Mouse (Mus musculus): Measurements from ENCODE around the gene Tbx3.

Gene Tbx3

GRCm38 (mm10) chr5:119662326-119662725, 8.1 kb upstream of the Tbx3 start:
- DNase-seq: no peak

DNA sequence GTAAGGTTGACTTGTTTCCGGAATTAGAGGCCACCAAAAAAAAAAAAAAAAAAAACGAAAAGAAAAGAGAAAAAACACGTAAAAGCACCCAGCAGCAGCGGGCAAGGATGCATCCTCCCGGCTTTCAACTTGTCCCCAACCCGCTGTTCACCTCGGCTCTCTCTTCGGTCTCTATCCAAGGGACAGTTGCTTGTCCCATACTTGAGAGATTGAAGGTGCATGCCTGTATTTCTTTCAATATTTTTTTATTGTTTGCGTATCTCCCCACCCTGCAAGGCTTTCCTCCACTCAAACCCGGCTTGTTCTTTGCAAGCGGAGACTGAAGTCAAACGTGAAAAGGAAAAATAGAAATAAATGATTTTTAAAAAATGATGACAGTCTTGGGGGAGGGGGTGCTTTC, 7.7 kb upstream of the Tbx3 start:
- DNase-seq: no peak

- DNase-seq: no peak
Observed at GRCm38 (mm10) chr5:119663241-119663640, 7.2 kb upstream of the Tbx3 start.

DNA sequence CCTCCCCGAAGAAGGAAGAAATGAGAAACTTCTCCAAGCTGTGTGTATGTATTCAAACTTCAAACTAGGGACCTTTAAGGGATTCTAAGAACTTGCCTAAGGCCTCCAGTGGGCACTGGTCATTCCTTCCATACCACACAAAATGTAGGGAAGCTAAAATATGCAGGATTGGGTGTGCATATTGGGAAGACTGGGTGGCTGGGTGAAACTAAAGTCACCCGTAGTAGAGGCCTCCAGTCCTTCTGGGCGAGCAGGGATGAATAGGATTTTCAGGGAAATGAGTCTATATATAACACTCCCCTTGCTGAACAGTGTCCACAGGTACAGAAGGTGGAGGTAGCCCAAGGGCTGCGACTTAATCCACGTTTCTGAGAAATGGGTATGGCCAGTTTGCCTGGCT, 6.7 kb upstream of the Tbx3 start:
- DNase-seq: no peak

DNA sequence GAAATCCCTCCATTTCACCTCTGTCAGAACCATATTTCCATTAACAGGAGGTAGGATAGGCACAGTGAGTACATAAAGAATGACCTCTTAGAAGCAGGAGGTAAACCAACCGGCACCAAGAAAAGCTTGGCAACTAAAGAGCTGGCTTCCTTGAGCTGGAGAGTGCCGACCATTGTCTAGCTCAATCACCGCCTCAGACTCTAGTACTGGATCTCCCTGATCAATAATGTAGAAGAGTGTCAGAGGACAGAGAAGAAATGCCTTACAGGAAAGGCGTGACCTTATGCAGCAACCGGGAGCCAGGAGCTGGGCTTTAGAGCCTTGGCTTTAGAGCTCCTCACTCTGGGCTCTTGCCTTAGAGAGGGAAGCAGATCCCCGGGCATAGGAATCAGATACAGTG, 4.7 kb upstream of the Tbx3 start:
- DNase-seq: no peak

GRCm38 (mm10) chr5:119667356-119667940, 3.0 kb upstream of the Tbx3 start:
- DNase-seq: no peak

DNA sequence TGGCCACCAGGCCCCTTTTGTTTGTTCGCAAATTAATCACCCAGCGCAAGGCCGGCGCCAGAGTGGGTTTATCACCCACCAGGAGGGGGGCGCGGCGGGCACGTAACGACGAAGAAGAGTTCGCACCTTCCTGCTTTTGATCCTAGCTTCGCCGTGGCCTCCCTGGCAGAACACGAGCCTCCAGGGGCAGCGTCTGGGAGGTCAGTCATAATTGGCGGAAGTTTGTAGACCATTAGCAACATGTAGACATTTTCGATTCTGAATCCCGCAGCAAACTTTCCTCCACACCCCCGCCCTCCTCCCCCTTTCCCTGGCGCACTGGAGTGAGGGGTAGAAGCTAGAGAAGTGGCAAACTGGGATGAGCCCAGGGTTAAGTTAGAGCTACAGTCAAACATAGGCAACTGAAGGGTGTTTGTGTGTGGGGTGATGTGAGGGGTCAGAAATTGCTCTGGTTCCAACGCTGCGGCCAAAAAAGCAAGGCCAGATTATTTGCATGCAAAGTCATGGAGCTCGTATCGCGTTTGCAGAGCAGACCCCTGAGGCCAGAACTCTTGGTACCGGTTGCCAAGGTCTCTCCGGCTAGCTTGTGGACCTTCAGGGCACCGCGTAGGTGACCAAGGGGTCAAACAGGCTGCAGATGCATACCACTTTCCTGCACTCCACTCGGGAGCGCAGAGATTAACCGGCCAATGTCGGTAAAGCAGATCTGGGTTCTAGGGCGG, 2.1 kb upstream of the Tbx3 start:
- no peak for DNase-seq

GRCm38 (mm10) chr5:119668913-119669411, 1.5 kb upstream of the Tbx3 start:
- DNase-seq: no peak

DNA sequence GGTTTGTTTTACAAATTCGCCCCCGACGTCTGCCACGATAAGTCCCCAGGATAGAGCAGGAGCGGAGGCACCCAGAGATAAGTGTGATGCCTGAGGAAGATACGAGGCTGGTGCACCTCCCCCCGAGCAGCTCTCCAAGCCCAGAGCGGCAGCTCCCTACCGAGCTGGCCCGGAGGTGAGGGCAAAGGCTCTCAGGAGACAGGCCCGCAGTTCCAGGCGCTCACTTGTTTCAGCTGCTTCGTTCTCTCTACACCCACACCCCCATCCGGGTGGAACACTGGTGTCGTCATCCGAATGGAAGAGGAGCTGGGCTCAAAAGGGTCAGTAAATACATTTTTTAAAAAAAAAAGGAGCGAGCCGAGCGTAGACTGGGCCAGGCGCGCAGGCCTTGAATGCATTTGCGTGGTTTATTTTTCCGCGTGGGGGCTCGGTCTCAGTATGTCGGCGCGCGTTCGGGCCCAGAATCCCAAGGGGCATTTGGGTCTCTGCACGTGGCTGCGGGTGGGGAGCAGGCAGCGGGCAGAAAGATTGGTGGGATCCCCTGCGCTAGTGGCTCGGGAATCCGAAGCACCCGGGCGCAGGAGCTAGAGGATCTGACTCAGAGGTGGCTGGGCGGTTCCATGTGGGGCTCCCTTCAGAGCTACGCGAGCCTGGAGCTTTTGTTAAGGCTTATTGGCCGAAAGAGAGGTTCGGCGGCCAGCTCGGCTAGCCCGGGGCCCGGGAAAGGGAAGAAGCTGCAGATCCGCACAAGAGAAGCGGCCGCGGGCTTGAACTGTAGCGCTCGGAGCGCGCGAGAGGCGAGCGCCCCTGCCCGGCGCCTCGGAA, 516 bp upstream of the Tbx3 start:
- DNase-seq: peak; percentile 18 to 52

DNA sequence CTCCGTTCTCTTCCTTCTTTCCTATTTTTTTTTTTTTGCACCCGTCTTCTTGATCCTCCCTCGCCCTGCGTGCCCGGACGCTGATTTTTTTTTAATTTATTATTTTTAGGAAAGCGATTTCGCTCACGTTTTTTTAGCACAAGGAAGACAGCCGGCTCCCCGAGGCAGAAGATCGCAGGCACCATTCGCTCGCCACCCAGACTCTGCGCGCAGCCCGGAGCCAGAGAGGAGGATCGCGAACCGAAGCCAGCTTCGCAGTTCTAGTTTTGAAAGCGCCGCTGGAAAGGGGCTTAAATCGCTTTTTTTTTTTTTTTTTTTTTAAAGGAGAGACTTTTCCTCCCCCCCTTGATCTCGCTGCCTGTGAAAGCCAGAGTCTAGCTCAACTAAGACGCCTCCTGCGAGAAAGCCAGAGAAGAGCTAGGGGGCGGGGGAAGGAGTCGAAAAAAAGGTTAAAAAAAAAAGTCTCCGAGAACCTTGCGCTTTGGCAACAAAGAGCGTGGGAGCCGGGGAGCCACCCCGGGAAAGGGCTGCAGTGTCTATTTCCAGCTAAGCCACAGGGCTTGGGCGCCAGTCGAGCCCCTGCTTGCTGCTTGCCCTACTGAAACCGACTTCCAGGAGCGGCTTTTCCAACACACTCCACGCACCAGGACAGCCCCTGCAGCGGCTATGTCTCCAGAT, 794 bp downstream of the Tbx3 start:
- peak; percentile 13 to 49 for DNase-seq

DNA sequence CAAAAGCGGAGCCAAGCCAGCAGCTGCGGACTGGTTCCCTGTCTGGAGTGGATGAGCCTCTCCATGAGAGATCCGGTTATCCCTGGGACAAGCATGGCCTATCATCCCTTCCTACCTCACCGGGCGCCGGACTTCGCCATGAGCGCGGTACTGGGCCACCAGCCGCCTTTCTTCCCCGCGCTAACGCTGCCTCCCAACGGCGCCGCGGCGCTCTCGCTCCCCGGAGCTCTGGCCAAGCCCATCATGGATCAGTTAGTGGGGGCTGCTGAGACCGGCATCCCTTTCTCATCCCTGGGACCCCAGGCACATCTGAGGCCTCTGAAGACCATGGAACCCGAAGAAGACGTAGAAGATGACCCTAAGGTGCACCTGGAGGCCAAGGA, 1.5 kb downstream of the Tbx3 start:
- peak; percentile 13 to 52 for DNase-seq

DNA sequence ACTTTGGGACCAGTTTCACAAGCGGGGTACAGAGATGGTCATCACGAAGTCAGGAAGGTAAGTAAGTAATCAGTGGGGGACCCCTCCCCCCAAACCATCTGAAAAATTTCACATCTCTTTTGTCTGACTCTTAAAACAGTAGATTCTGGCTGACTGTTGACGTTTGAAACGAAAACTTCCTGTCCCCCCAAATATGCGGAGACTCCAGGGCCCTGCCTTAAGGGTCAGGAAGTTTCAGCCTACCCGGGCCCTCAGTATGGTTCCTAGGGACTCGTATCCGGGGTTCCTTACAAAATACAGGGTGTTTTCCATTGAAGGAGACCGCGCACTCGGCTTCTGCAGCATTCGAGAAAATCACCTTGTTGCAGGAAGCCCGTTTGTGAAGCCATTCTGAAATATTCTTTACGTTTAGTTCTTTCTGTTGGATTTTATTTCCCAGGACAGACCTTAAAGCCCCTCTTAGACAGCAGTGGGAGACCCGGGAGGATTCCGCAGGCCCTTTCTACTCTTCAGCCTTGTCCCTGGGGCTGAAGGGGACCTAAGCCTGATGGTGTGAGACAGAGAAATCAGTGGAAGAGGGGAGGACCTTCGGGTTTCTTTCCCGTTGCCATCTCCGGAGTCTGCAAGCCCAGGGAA, 2.0 kb downstream of the Tbx3 start:
- DNase-seq: no peak

DNA sequence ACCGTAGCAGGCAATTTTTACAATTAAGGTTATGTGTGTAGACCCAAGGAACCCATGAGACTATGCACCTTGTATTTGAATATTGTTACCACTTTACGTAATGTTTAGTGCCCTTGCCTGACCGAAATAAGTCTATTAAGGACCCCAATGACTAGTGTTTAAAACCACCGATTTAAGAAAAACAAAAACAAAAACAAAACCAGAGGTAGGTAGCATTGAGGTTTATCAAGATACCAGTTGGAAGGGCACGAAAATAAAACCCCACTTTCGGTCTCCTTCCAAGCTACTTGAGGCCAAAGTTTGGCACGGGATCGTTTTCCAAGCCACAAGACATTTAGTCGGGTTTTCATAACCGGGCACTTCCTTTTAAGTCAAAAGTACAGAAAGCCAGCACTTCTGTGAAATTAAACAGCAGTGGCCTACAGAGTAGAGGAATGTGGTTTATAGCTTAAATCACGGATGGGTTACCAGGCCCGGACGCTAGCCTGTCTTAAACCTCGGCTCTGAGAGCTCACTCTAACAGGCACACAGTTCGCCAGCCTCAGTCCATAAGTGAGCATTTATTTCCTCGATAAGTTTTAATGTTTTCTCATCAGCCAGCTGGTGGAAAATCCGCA, 2.6 kb downstream of the Tbx3 start:
- no peak for DNase-seq

GRCm38 (mm10) chr5:119673716-119674605, 3.5 kb downstream of the Tbx3 start:
- no peak for DNase-seq

DNA sequence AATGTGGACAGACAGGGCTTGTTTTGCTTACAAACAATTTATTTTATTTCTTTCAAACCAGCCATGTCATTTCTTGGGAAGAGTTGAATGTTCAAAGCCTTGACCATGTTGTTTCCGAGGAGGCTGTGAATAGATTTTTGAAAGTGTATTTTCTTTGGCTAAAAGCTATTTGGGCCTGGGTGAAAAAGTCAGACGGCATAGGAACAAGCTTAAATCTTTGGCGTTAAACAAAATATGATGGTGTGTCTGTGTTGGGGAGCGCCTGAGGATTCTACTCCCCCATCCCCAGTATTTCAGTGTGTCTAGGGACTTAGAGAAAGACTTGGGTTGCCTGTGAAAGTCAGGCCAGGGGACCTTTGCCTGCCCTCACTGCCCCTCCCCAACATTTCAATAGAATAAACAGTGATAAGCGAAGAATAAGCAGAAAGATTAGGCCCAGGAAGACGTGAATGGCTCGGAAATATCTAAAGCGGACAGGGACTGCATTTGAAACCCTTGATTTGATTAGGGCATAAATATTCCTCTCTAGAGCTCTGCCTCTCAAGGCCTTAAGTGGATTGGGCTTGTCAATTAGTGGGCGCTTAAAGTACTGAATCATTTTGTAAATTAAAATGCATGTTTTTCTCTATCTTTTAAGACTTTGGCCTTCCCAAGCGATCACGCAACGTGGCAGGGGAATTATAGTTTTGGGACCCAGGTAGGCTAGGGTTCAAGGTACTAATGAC, 4.3 kb downstream of the Tbx3 start:
- no peak for DNase-seq

- no peak for DNase-seq
Observed at GRCm38 (mm10) chr5:119676245-119676644, 5.8 kb downstream of the Tbx3 start.

- no peak for DNase-seq
Observed at GRCm38 (mm10) chr5:119678516-119678915, 8.0 kb downstream of the Tbx3 start.

DNA sequence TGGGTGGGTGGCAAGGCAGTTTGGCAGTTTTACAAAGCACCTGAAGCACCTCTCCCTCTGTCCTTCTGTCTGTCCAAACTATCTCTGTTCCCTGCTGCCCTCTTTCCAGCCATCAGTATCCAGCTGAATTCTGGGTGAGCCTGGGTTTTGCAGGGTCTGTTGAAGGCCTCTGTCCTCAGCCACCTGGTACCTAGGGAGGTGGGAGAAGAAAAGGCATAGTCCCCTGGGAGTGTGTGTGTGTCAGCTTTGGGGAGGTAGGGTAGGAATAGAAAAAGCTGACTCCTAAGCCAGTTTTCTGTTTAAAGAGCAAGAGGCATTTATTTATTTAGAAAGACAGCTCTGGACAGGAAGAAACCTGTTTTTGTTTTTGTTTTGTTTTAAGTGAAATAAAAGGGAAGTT, 8.6 kb downstream of the Tbx3 start:
- no peak for DNase-seq

DNA sequence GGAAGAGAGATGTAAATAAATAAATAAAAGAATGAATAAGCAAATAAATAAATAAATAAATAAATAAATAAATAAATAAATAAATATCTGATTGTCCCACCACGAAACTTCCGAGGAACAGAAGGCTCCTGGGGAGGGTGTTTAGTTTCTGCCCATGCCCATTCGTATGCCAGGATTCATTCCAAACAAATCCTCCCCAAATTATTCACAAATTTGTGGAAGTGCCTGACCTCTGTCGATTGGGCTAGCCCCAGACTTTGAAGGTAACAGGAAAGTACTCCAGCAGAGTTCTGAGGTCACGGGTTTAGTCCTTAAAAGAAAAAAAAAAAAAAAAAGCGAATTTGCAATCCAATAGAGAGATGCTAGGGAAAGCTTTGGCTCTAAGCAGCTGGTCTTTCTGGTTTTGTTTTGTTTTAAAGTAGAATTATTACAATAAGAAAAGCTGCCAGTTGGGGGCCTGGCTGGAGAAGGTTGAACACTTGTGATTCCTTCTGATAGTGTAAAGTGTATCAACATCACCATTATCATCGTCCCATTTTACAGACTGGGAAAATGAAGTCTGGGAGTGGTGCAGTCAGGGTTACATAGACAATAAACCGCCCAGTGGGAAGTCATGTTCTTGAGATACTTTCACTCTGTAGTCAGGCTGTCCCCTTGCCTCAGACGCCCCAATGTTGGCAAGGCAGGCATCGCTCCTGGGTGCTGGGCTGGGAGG, 9.3 kb downstream of the Tbx3 start:
- no peak for DNase-seq

All from kidney, postnatal 25 days (tissue).